Mouse (Mus musculus) ES-E14 (cell line): ENCODE measurements around the gene Ldb3. TPM values are rescaled to one million over a fixed set of nuclear protein-coding genes. Genes with fewer than 3 reads are reported as not detected.

Experiments
- DNase-seq: peaks from one replicate; pipeline ENCODE4 v3.0.0-alpha.2; 2013; ENCODE audit warnings: low read depth, low spot score
- H3K27ac ChIP-seq: 2 replicates; pipeline ENCODE4 v1.5.1; 2012; ENCODE audit warnings: low read depth, mild to moderate bottlenecking, low read length, moderate library complexity, mixed read lengths; ENCODE audit not compliant: poor library complexity, insufficient read depth, severe bottlenecking
- H3K36me3 ChIP-seq: 2 replicates; pipeline ENCODE4 v1.6.1; 2012; ENCODE audit warnings: mild to moderate bottlenecking, low read length, moderate library complexity, mixed read lengths; ENCODE audit not compliant: control insufficient read depth, poor library complexity, insufficient read depth, severe bottlenecking
- H3K4me1 ChIP-seq, 2 experiments: fragments of 150-350 bp in 1 of 2; sonication (generic) in 1 of 2; 2 replicates each; pipeline ENCODE4 v1.6.1; 2012; ENCODE audit warnings: low read length in 2 of 2, mild to moderate bottlenecking in 1 of 2, mixed read lengths in 1 of 2; ENCODE audit not compliant: control insufficient read depth in 2 of 2, insufficient read depth in 2 of 2, poor library complexity in 1 of 2
- H3K4me3 ChIP-seq, 2 experiments: fragments of 150-350 bp in 1 of 2; sonication (generic) in 1 of 2; 2 replicates each; pipeline ENCODE4 v1.5.1; 2012; ENCODE audit warnings: low read length in 2 of 2, low read depth in 1 of 2, mild to moderate bottlenecking in 1 of 2, mixed read lengths in 1 of 2; ENCODE audit not compliant: insufficient read depth in 1 of 2, poor library complexity in 1 of 2, severe bottlenecking in 1 of 2
- H3K9ac ChIP-seq: 2 replicates; pipeline ENCODE4 v1.6.1; 2012; ENCODE audit warnings: low read depth, mild to moderate bottlenecking, low read length, mixed read lengths; ENCODE audit not compliant: poor library complexity, insufficient read depth, severe bottlenecking
- H3K9me3 ChIP-seq: fragments of 150-350 bp; sonication (generic); 2 replicates; pipeline ENCODE4 v1.6.1; 2012; ENCODE audit warnings: low read depth, mild to moderate bottlenecking, low read length; ENCODE audit not compliant: control insufficient read depth, insufficient read depth
- CHD2 ChIP-seq: IDR thresholded peaks from 2 replicates; pipeline ENCODE4 v1.6.1; 2014; ENCODE audit warnings: mild to moderate bottlenecking, low read depth, low read length, inconsistent platforms
- HCFC1 ChIP-seq: IDR thresholded peaks from 2 replicates; pipeline ENCODE4 v1.6.1; 2012; ENCODE audit warnings: low read length, inconsistent platforms, borderline replicate concordance; ENCODE audit not compliant: insufficient read depth
- MAFK ChIP-seq: IDR thresholded peaks from 2 replicates; pipeline ENCODE4 v1.6.1; 2014; ENCODE audit warnings: mild to moderate bottlenecking, low read depth, low read length, inconsistent platforms; ENCODE audit not compliant: insufficient read depth
- ZC3H11A ChIP-seq: IDR thresholded peaks from 2 replicates; pipeline ENCODE4 v1.6.1; 2012; ENCODE audit warnings: low read depth, mild to moderate bottlenecking, inconsistent platforms, low read length, borderline replicate concordance
- ZNF384 ChIP-seq: IDR thresholded peaks from 2 replicates; pipeline ENCODE4 v1.6.1; 2012; ENCODE audit warnings: low read depth, low read length, inconsistent platforms
- in situ Hi-C, 2 experiments: fragments of 600-800 bp; cut with MboI; formaldehyde crosslinking; loops; one replicate each; pipeline ENCODE4 v1.15.1; 2025; ENCODE audit warnings: low sequenced_read_pairs in 2 of 2, inconsistent platforms in 1 of 2; ENCODE audit not compliant: unreplicated experiment in 2 of 2
- total RNA-seq: library from RNA; depleted of rRNA; stranded (reverse); fragments of 300-350 nt; gene quantifications from 2 replicates; pipeline ENCODE4 v1.2.3, GENCODE M21; 2012

Ldb3 gene
- total RNA-seq, 1 experiment = 0.98 TPM

GRCm38 (mm10) chr14:34502475-34503324, 85.8 kb downstream of the Ldb3 start:
- peak overlapping the region; percentile 87 to 97 for H3K4me3 ChIP-seq
- peaks cover 0 to 3% of the 10 kb centered on the region in 2 experiments; a peak in 1 of 4 replicates for H3K4me1 ChIP-seq
- H3K9me3 ChIP-seq = no peaks in the 10 kb centered on the region
- H3K36me3 ChIP-seq = no peaks in the 10 kb centered on the region
- peak; percentile 54; the same call in 1 of the 2 replicates for TF ChIP-seq HCFC1
- TF ChIP-seq MAFK = no peak
- H3K9ac ChIP-seq = peak overlapping the region; percentile 97
- peak overlapping the region; percentile 81 for H3K27ac ChIP-seq
- in situ Hi-C loops = no loop called here
- DNase-seq = peak; percentile 59

DNA sequence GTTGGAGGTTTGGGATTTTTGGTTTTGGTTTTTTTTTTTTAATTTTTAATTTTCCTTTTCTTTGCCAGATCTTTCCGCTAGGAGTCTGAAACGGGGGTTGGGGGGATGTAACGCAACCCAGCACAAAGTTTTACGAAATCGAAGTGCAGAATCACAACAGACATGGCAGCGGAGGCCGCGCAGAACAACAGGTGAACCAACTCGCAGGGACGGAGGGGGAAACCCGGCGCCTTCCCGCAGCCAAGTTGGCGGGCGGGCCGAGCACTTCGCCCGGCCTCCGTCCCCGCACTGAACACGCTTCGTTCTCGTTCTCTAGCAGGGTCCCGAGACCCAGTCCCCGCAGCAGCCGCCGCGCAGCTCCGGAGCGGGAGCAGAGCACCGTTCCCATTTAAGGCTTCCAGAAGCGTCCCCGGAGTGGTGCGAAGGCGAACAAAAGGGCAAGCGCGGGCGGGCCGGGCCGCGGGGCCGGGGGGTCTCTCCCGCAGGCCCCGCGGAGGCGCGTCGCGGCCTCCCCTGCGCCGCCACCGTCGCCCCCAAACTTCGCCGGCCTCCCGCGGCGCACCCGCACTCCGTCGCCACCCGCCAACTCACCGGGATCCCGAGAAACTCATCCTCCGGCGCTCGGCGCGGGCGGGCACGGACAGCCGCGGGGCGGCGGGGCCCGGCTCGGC, 86.5 kb downstream of the Ldb3 start:
- peaks cover 0 to 3% of the 10 kb centered on the region in 2 experiments; a peak in 1 of 4 replicates for H3K4me1 ChIP-seq
- H3K9me3 ChIP-seq = no peaks in the 10 kb centered on the region
- no peak for DNase-seq
- H3K27ac ChIP-seq = peak overlapping the region; percentile 81
- H3K4me3 ChIP-seq = peak overlapping the region; percentile 87 to 97
- in situ Hi-C loops = no loop called here
- H3K36me3 ChIP-seq = no peaks in the 10 kb centered on the region
- no peak for TF ChIP-seq CHD2
- TF ChIP-seq HCFC1 = 0 out of 2 replicates have a peak, but pooled peaks have one; percentile 56
- TF ChIP-seq MAFK = no peak
- H3K9ac ChIP-seq = peak overlapping the region; percentile 77

DNA sequence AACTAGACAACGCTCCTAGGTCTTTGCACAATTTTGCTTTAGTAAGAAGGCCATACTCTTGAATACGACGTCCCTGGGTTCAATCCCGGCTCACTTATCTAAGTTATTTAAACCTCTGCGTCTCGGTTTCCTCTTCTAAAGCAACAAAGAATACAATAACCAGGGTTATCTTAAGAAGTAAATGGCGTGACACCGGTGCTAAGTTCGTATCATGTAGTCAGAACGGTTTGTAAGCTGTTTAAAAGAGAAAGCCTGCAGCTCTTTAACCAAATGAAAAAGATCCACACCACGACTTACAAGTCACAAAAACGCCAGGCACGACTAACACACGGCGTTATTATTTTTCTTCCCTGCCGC, 87.1 kb downstream of the Ldb3 start:
- no peak for DNase-seq
- TF ChIP-seq CHD2 = no peak
- no peak for TF ChIP-seq MAFK
- TF ChIP-seq ZNF384 = no peak
- no peak for TF ChIP-seq HCFC1
- no peak for TF ChIP-seq ZC3H11A
- Histone ChIP-seq H3K4me1 (peaks cover 0 to 3% of the 10 kb centered on the region in 2 experiments; a peak in 1 of 4 replicates), H3K9ac (peak overlapping the region; percentile 77; the same call in 1 of the 2 replicates), H3K27ac (no peak overlapping the region; the same call in 1 of the 2 replicates), H3K4me3 (peak overlapping the region; percentile 87 to 97), H3K9me3 (no peaks in the 10 kb centered on the region), H3K36me3 (no peaks in the 10 kb centered on the region)
- in situ Hi-C loops = no loop called here

GRCm38 (mm10) chr14:34500309-34500708, 88.2 kb downstream of the Ldb3 start:
- H3K4me1 ChIP-seq = peaks cover 0 to 3% of the 10 kb centered on the region in 2 experiments; a peak in 1 of 4 replicates
- H3K36me3 ChIP-seq = no peaks in the 10 kb centered on the region
- no peaks in the 10 kb centered on the region for H3K9me3 ChIP-seq
- no peak for DNase-seq
- H3K9ac ChIP-seq = no peak overlapping the region
- no peak overlapping the region for H3K4me3 ChIP-seq
- H3K27ac ChIP-seq = no peak overlapping the region
- TF ChIP-seq HCFC1 = no peak
- TF ChIP-seq CHD2 = no peak
- in situ Hi-C loops = no loop called here
